Mouse (Mus musculus) layer of hippocampus, adult 9-10 months (tissue): Measurements from ENCODE around the gene Ins2.
A peak's percentile ranks its signal among the peaks of the same experiment; 100 is the strongest.

Source experiments
- DNase-seq: peaks from one replicate; pipeline ENCODE4 v3.0.0; 2022; ENCODE audit warnings: low spot score

Ins2 gene

DNA sequence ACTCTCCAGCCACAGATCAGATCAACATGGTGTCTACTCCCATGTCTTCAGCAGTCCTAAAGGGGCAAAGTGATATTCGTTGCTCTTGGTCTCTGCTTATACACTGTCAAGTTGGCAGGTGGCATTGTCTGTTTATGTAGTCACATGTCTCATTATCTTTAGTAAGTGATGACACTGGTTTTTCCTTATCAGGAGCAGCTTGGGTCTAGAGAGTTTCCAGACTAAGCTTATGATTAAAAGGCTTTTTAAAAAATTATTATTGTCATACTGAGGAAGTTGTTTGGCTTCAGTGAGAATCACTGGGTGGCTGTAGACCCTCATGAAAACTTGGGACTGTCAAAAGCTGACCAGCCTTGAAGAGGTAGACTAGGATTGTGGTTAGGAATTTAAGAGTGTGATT is at the start of gene Ins2:
TSS of gene Ins2 (minus strand) at position 101 of the 400 bp plus-strand sequence.
- no peak for DNase-seq

DNA sequence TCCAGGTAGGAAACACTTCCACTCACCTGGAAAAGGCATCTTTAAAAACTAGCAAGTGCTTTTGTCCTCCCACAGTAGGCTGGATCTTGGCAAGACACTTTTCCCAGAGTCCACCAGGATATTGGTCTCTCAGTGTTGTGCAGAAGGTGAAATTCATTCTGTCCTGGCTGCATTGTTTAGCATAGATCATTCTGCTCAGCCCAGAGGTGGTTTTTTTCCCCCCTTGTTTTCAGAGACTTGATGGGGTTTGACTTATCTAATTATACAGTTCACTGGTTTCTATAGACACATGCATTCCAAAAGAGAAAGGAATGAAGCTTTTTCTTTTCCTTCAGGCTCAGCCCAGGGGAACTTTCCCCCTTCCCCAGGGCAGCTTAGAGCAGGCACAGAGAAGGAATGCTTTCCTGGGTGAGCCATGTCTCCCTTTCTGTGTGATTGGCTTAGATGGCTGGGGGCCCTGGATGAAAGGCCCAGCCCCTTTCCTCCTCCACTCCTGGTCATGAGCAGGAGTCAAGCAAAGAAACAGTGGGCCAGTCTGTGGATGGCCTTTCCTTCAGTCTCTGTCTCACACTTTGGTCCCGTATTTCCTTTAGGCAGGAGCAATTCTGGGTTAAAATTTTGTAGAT is 49.6 kb upstream of the Ins2 start:
- no peak for DNase-seq

GRCm38 (mm10) chr7:142789667-142790066 is 46.5 kb upstream of the Ins2 start:
- DNase-seq: no peak

DNA sequence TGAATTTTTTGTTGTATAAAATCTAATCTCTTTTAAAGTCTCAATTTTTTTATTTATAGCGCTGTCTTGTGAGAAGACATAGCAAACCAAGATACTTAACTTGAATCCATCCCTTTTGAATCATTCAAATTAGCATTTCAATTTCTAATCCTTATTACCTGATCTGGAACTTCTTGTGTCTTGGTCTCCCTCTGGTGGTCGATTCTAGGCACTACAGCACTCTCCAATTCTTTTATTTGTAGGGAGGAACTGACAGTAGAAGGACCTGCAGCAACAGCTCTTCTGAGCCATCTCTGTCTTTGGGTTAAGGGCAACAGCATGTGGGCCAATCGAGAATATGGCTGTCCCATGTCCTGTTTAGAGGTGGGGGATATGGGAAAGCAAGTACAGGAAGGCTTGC is 5.4 kb downstream of the Ins2 start:
- DNase-seq: no peak

DNA sequence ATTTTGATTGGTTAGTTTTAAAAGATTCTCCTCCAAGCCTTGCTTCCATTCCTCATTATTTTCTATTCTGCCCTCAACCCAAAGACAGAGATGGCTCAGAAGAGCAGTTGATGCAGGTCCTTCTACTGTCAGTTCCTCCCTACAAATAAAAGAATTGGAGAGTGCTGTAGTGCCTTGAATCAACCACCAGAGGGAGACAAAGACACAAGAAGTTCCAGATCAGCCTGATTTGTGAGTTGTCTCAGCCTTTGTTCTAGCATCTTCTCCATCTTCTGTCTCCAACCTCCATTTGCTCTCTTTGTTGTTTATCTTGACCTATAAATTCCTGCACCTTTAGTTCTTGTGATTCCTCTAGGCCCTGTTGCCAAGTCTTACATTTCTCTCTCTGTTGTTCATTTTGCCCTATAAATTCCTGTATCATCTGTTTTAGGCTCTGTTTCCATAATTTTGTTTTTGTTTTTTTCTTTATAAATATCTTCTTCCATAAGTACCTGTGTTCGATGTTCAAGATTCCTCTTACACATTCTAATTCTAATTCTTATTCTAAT is 6.2 kb downstream of the Ins2 start:
- DNase-seq: peak; percentile 36

DNA sequence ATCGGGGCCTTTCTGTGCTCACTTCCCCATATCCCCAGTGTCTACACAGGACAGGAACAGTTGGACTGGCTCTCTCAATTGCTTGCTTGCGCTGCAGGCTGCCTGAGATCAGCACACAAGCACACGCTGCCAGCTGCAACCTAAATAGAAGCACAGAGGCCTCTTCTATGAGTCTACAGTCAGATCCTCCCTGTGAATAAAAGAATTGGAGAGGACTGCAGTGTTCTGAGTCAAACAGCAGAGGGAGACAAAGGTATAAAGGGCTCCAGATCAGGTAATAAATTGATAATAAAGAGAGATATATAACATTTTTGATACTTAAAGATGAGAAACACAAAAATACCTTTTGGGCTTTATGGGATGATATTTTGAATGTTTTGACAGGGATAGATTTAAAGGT is 17.2 kb downstream of the Ins2 start:
- no peak for DNase-seq

DNA sequence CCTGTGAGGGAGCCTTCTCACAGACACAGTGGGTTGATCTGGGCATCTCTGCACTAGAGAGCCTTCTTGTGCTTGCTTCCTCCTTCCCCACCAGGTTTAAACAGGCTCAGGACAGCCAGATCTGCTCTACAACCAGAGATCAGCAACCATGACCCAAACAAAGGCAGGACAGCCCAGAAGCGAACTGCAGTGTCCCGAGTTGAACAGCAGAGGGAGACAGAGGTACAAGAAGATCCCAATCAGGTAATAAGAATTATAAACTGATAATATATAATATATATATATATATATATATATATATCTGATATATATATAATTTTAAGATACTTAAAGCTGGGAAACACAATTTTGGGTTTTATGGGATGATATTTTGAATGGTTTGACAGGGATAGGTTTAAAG is 22.5 kb downstream of the Ins2 start:
- DNase-seq: no peak

DNA sequence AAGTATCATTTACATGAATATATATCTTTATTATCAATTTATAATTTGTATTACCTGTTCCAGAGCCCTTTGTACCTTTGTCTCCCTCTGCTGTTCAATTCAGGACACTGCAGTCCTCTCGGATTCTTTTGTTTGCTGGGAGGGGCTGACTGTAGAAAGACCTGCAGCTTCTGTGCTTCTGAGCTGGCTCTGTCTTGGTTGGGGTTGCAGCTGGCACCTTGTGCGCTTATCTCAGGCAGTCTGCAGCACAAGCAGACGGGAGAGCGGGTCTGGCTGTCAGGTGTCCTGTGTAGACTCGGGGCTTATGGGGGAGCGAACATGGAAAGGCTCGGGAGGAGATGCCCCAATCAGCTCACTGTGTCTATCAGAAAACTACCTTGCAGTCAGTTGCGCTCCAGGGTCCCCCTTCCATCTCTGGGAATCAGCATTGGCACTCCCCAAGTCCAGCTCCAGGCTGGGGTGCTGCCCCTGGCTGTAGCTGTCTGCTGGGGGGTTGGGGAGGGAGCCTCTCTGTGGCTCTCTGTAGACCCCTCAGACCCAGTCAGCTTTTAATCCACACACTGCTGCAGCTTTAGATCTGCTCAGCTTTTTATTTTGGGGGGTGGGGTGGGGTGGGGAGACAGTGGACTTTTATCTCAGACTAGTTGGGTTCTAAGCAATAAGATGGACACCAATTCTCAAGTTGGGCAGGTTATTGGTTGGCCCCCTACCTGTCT is 28.2 kb downstream of the Ins2 start:
- peak; percentile 21 for DNase-seq

DNA sequence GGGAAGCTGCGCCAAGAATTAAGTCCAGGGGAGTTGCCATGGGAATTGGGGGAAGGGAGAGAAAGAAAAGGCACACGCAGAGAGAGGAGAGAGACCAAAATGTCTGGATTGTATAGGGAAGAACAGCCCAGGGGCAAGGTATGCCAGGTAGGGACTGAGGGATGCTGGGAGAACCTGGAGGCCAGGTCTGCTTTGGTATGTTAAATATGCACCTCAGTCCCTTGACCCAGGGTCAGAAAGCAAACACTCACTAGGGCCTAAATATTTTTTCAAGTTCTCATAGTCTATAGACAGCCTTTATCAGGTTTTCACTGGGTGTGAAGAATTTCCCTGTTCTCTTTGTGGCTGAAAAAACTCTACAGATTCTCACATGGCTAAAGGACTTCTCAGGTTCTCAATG is 36.3 kb downstream of the Ins2 start:
- no peak for DNase-seq

DNA sequence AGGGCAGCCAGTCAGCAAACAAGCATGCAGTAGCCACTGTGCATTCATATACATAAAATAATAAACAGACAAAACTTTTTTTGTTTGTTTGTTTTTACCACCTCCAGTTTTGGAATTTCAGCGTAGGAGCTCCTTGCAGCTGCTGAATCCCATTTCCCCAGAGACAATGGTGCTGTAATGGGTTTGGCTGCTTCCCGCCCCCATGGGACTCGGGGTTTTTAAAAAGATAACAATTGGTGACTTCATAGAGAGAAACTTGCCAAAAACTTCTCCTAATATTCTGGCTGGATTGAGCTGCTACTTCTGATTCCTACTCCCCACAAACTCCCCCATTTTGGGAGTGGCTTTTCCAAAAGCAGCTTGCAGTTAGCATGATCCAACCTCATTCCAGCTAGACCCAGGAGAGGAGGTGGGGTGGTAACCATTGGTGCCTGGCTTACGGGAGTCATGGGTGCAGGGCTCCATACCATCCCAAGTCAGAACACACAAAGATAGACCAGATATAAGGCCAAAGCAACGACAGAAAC is 43.8 kb downstream of the Ins2 start:
- no peak for DNase-seq

- DNase-seq: no peak
Observed at GRCm38 (mm10) chr7:142678611-142679010, 64.6 kb downstream of the Ins2 start.

- peak; percentile 35 for DNase-seq
Observed at GRCm38 (mm10) chr7:142675644-142676043, 67.5 kb downstream of the Ins2 start.

DNA sequence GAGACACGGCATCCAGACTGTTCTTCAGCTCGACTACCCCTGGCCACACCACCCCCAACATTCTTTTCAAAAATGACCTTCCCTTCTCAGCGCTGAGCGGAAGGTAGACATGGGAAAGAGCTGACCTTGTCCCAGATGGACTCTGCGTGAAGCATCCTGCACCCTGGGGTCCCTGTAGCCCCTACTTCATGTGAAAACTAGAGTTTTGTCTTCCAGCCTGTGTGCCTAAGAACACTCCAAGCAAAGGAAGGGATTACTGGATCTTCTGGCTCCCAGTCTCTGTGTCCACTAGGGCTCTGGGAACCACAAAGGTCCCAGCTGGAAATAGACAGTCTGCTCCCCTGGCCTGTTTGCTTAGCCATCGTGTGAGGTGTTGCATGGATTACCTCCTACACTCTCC is 68.0 kb downstream of the Ins2 start:
- no peak for DNase-seq

DNA sequence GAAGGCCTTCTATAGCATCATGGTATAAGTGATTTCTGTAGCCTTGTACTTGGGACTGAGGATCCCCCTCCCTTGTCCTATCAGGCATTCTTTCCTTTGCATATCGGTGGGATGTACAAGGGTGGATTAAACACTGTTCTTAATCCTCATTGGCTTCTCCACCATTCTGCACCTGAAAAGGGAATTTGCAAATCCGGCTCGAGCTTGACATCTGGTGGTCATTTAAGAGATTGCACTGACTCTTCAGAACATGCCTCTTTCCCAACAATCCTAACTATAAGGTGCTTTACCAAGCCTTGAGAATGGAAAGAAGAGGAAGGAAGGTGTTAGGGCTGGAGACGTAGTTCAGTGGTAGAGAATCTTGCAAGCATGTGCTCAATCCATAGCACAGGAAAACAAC is 71.1 kb downstream of the Ins2 start:
- DNase-seq: peak; percentile 45

DNA sequence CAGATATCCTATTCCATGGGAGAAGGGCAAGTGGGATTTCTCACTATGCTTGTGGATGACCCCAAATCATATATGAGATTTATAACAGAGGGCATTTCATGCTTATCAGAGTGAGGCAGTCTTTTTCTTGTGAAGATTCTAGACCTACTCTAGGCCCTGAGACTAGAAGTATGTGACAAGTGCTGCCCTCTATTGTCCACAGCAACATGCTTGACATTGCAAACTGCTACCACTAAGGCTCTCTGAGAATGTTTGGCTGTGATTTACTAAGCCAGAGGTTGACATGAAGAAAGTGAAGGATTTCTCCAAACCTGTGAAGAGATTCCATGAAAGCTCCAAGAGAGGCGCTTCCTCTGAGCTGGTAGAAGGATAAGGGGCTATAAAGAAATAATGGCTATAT is 72.1 kb downstream of the Ins2 start:
- DNase-seq: no peak

- DNase-seq: no peak
Observed at GRCm38 (mm10) chr7:142669751-142670625, 73.2 kb downstream of the Ins2 start, which contains the start of gene Gm49394. Gm49394 (minus strand) TSS chr7:142669942.

GRCm38 (mm10) chr7:142668328-142668727 is 74.9 kb downstream of the Ins2 start:
- DNase-seq: no peak

DNA sequence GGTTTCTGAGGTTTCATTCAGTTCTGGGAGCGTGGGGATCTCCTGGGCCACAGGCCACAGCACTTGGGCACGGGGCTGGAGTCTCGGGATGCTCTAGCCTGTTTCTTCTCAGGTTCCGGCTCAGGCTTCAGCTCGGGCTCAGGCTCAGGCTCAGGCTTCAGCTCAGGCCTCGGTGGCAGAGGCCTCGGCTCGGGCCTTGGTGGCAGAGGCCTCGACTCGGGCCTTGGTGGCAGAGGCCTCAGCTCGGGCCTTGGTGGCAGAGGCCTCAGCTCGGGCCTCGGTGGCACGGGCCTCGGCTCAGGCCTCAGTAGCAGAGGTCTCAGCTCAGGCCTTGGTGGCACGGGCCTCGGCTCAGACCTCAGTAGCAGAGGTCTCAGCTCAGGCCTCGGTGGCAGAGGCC is 75.7 kb downstream of the Ins2 start:
- DNase-seq: no peak

DNA sequence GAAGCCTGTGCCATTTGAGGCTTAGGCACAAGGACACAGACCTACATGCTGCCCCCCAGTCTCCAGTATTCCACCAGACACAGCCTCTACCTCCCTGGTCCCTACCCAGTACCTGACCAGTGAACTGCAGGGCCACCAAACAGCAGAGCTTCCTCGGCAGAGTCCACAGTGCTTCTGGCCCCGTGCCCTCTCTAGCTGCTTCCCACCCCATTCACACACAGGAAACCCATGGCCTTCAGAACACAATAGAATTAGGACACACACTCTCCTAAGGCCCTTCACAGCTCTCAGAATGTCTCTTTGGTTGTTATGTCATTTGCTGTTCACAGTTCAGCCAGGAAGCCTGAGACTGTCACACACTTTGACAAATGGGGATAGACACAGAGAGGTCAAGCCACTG is 76.5 kb downstream of the Ins2 start, which contains the start of gene Igf2:
TSS of gene Igf2 (minus strand) at position 158 of the 400 bp plus-strand sequence.
- no peak for DNase-seq

DNA sequence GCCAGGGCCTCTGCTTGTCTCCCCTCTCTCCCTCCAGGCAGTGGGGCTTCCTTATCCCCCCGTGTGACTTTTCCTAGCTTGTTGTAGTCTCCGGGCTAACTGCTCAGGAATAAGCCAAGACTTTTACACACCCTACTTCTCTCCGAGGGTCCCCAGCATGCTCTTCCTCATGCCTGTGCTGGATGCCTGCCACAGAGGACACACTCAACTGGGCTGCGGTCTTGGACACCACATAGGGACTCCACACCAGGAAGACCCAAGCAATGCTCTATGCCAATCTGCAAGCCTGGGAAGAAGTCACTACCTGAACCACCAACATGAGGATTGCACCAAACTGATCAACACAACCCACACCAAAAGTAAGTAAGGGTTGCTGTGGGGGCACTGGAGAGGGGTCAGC is 77.1 kb downstream of the Ins2 start:
- DNase-seq: no peak

- DNase-seq: no peak
Observed at GRCm38 (mm10) chr7:142665364-142665763, 77.8 kb downstream of the Ins2 start.

DNA sequence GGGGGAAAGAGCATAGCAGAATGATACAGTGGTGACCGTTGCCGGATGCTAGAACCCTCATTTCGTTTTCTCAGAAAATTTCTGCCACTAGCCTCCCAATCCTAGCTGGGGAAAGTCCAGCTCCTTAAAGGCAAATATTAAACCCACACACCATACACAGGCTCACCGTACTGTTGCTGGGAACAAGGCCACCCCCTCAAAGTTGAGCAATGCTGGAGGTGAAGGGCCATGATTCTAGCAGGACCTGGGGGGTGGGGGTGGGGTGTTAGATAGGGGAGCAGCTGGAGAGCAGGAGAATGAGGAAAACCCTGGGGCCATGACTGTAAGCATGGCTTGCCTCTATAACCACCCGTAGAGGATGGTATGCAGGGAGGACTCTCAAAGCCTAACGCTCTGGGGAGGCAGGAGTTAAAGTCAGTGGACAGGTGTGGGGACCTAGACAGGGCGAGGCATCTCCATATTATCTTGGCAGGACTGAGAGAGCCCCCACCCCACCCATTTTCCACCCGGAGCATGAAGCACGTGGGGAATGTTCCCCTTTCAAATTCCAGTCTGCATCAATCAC is 78.6 kb downstream of the Ins2 start:
- DNase-seq: no peak
